Mouse (Mus musculus): ENCODE data around the gene Fam214a. TPM values are rescaled to one million over a fixed set of nuclear protein-coding genes. Genes with fewer than 3 reads are reported as not detected.
"Not testable (repeated sequence)": the region's sequence is repeated elsewhere in the genome, so short reads cannot be mapped to it uniquely, and the experiment has no call there.

Fam214a gene
- total RNA-seq, 4 experiments from 2014 or later, result 42.1 to 49.9 (median 43.5) TPM

- no peak for DNase-seq (ENCODE audit: low spot score in 2 of 2)
Measured at GRCm38 (mm10) chr9:74979371-74979770, 26.7 kb downstream of the Fam214a start.

- DNase-seq (ENCODE audit: low spot score in 2 of 2), result no peak
Measured at GRCm38 (mm10) chr9:74979866-74980265, 27.2 kb downstream of the Fam214a start.

- DNase-seq (ENCODE audit: low spot score in 2 of 2), result no peak
Measured at GRCm38 (mm10) chr9:74981663-74982111, 29.0 kb downstream of the Fam214a start.

- no peak for DNase-seq (ENCODE audit: low spot score in 2 of 2)
Measured at GRCm38 (mm10) chr9:74982193-74982592, 29.5 kb downstream of the Fam214a start.

GRCm38 (mm10) chr9:74982722-74983121 is 30.0 kb downstream of the Fam214a start:
- not testable (repeated sequence) for DNase-seq (ENCODE audit: low spot score in 2 of 2)

GRCm38 (mm10) chr9:74985173-74985715 is 32.6 kb downstream of the Fam214a start:
- no peak for DNase-seq (ENCODE audit: low spot score in 2 of 2)

GRCm38 (mm10) chr9:74985770-74986169 is 33.1 kb downstream of the Fam214a start:
- no peak for DNase-seq (ENCODE audit: low spot score in 2 of 2)

- no peak for DNase-seq (ENCODE audit: low spot score in 2 of 2)
Measured at GRCm38 (mm10) chr9:74988893-74989460, 36.3 kb downstream of the Fam214a start.

GRCm38 (mm10) chr9:74989990-74990389 is 37.3 kb downstream of the Fam214a start:
- DNase-seq (ENCODE audit: low spot score in 2 of 2), result no peak

GRCm38 (mm10) chr9:74994611-74995257 is 42.0 kb downstream of the Fam214a start:
- DNase-seq (ENCODE audit: low spot score in 2 of 2), result no peak

- no peak for DNase-seq (ENCODE audit: low spot score in 2 of 2)
Measured at GRCm38 (mm10) chr9:74996349-74996748, 43.7 kb downstream of the Fam214a start.

- no peak for DNase-seq (ENCODE audit: low spot score in 2 of 2)
Measured at GRCm38 (mm10) chr9:74997976-74998375, 45.3 kb downstream of the Fam214a start.

GRCm38 (mm10) chr9:75001006-75001405 is 48.3 kb downstream of the Fam214a start:
- DNase-seq (ENCODE audit: low spot score in 2 of 2), result no peak

- no peak for DNase-seq (ENCODE audit: low spot score in 2 of 2)
Measured at GRCm38 (mm10) chr9:75001611-75002204, 49.0 kb downstream of the Fam214a start.

- no peak for DNase-seq (ENCODE audit: low spot score in 2 of 2)
Measured at GRCm38 (mm10) chr9:75002262-75002661, 49.6 kb downstream of the Fam214a start.

GRCm38 (mm10) chr9:75004203-75004602 is 51.5 kb downstream of the Fam214a start:
- DNase-seq (ENCODE audit: low spot score in 2 of 2), result no peak

- no peak for DNase-seq (ENCODE audit: low spot score in 2 of 2)
Measured at GRCm38 (mm10) chr9:75016591-75016990, 63.9 kb downstream of the Fam214a start.

GRCm38 (mm10) chr9:75019181-75019580 is 66.5 kb downstream of the Fam214a start:
- DNase-seq (ENCODE audit: low spot score in 2 of 2), result no peak

GRCm38 (mm10) chr9:75019592-75019991 is 66.9 kb downstream of the Fam214a start:
- DNase-seq (ENCODE audit: low spot score in 2 of 2), result no peak

- DNase-seq (ENCODE audit: low spot score in 2 of 2), result no peak
Measured at GRCm38 (mm10) chr9:75020561-75020960, 67.9 kb downstream of the Fam214a start.

GRCm38 (mm10) chr9:75022546-75022945 is 69.9 kb downstream of the Fam214a start:
- DNase-seq (ENCODE audit: low spot score in 2 of 2), result no peak

GRCm38 (mm10) chr9:75023150-75023894 is 70.6 kb downstream of the Fam214a start:
- no peak for DNase-seq (ENCODE audit: low spot score in 2 of 2)

Measured in left cerebral cortex, adult 8-10 months (tissue).